Mouse (Mus musculus): Measurements from ENCODE around the gene Clmn.

- TF ChIP-seq POLR2A (IDR thresholded peaks at IDR 0.05; ENCODE audit: control insufficient read depth in 1 of 2, insufficient read depth in 1 of 2, low read depth in 1 of 2, low read length in 2 of 2, poor library complexity in 1 of 2) (no peak), HCFC1 (IDR thresholded peaks at IDR 0.05; ENCODE audit: low read depth, low read length) (no peak), CTCF (IDR thresholded peaks at IDR 0.05 in 2 of 3, conservative IDR thresholded peaks at IDR 0.05 in 1 of 3; ENCODE audit: control insufficient read depth in 1 of 3, insufficient read depth in 1 of 3, low read depth in 2 of 3, low read length in 3 of 3, poor library complexity in 1 of 3, severe bottlenecking in 1 of 3) (no peak), MAFK (IDR thresholded peaks at IDR 0.05; ENCODE audit: borderline replicate concordance, low read depth, low read length) (no peak), TAL1 (IDR thresholded peaks at IDR 0.05; ENCODE audit: low read length) (no peak), RCOR1 (IDR thresholded peaks at IDR 0.05; ENCODE audit: low read depth, low read length) (no peak), MYB (IDR thresholded peaks at IDR 0.05; ENCODE audit: low read depth, low read length) (no peak), MAX (IDR thresholded peaks at IDR 0.05; ENCODE audit: low read length) (no peak), ETS1 (IDR thresholded peaks at IDR 0.05; ENCODE audit: low read depth, low read length) (no peak), TBP (IDR thresholded peaks at IDR 0.05; ENCODE audit: low read depth, low read length) (no peak), TCF12 (IDR thresholded peaks at IDR 0.05; ENCODE audit: low read depth, low read length) (no peak), GATA1 (IDR thresholded peaks at IDR 0.05; ENCODE audit: low read depth, low read length) (no peak), MAZ (IDR thresholded peaks at IDR 0.05; ENCODE audit: low read depth, low read length) (no peak)
These were observed 34.0 kb downstream of the Clmn start for GRCm38 (mm10) chr12:104830666-104831435.
